ENCODE assay signal across 8 mouse cellular contexts in the genomic region with DNA sequence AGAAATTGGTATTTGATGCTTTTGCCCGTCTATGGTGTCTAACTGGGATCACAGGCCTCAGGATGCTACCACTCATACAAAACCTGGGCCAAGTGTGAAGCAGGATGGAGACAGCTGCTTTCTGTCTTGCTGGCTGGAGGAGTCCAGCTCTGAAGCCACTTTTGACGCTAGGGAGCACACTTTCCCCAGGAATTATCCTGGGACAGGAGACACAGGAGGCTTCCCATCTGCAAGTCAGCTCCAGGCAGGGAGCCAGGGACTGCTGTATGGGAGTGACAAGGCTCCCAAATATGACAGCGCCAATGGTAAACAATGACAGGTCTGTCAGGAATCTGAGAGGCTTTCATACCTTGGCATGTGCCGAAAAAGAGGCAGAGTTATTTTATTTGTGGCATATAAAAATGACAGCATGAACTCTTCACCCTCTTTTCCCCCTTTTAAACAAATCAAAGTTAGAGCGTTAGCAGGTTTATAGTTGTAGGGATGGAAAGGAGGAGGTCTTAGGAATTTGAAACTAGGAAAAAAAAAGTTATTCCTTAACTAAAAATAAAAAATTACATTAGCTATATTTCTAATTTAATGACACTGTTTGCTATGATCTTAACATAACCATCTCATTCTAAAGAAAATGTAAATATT.
DNase-seq lines count a peak whose midpoint lies in the region; ATAC-seq and TF ChIP-seq lines count a peak whose summit lies in the region.

No protein-coding gene starts in this region.

- no peaks in the 10 kb centered on the region for H3K4me1 ChIP-seq in lung, embryonic 16.5 days (replicated peaks; ENCODE audit: control insufficient read depth, insufficient read depth, low read length)

- no peaks in the 10 kb centered on the region for H3K27me3 ChIP-seq in lung, embryonic 16.5 days (ENCODE audit: control insufficient read depth, insufficient read depth, low read depth, low read length)

- no peak overlapping the region for H3K4me2 ChIP-seq in lung, embryonic 16.5 days (ENCODE audit: low read depth, low read length)

- TF ChIP-seq CTCF in gastrocnemius, adult 2 months (IDR thresholded peaks at IDR 0.05): no peak

- H3K4me3 ChIP-seq in gastrocnemius, adult 2 months: no peak overlapping the region
- H3K4me3 ChIP-seq in lung, embryonic 16.5 days (ENCODE audit: low read length): no peak overlapping the region

- 8% methylated on average over 5 of the region's 5 CpGs for WGBS in lung, embryonic 16.5 days

- intact Hi-C loops in gastrocnemius, adult 2 months (cut with DNase I): no loop called here

- peak; percentile 14 for DNase-seq in gastrocnemius, adult 2 months
- no peak for DNase-seq in gastrocnemius, adult 8-10 months (ENCODE audit: low spot score in 2 of 2)
- peak; percentile 20 for DNase-seq in gonadal fat pad, adult 2 months (ENCODE audit: low read depth)
- DNase-seq in kidney, postnatal 36 days: peak; percentile 4 to 32
- DNase-seq in right cerebral cortex, postnatal 10 days (ENCODE audit: low spot score in 2 of 2): peak; percentile 78 to 79
- DNase-seq in T-cell, adult 2 months (ENCODE audit: low spot score): no peak

- no peak overlapping the region for H3K9ac ChIP-seq in lung, embryonic 16.5 days (ENCODE audit: low read length)

- ATAC-seq in common myeloid progenitor, adult 5-6 weeks (replicated peaks; ENCODE audit: low read depth, poor library complexity, severe bottlenecking): 0 out of 2 replicates have a peak, but pooled peaks have one; percentile 18
- peak; percentile 93 for ATAC-seq in lung, embryonic 16.5 days (ENCODE audit: low read depth)

- H3K36me3 ChIP-seq in lung, embryonic 16.5 days (ENCODE audit: control insufficient read depth, insufficient read depth, low read length): no peaks in the 10 kb centered on the region

- H3K9me3 ChIP-seq in lung, embryonic 16.5 days (ENCODE audit: control insufficient read depth, low read length): no peaks in the 10 kb centered on the region

- no peak overlapping the region for H3K27ac ChIP-seq in gastrocnemius, adult 2 months
- H3K27ac ChIP-seq in lung, embryonic 16.5 days (ENCODE audit: low read length): no peak overlapping the region

Comparison
In these comparisons a context has a peak if more than half of its experiments do, and no peak if none do; other contexts are left out.
1. DNase-seq: peak in gastrocnemius, adult 2 months (single experiment), gonadal fat pad, adult 2 months (single experiment), kidney, postnatal 36 days (2 of 2) and right cerebral cortex, postnatal 10 days (2 of 2); none in gastrocnemius, adult 8-10 months (0 of 2) and T-cell, adult 2 months (single experiment).